ENCODE assay signal across 8 mouse cellular contexts in genomic region chr10:17330904-17331606, GRCm38 (mm10).
DNase-seq lines count a peak whose midpoint lies in the region; ATAC-seq lines count a peak whose summit lies in the region.

No protein-coding gene starts in this region.

- WGBS in embryonic facial prominence, embryonic 12.5 days, result 7% methylated on average over 6 of the region's 6 CpGs
- WGBS in limb, embryonic 12.5 days, result 13% methylated on average over 6 of the region's 6 CpGs
- WGBS in stomach, embryonic 14.5 days, result 12% methylated on average over 6 of the region's 6 CpGs

- H3K4me1 ChIP-seq in embryonic facial prominence, embryonic 12.5 days, result peaks cover 35% of the 10 kb centered on the region
- H3K4me1 ChIP-seq in limb, embryonic 12.5 days (replicated peaks), result peaks cover 34% of the 10 kb centered on the region
- H3K4me1 ChIP-seq in stomach, embryonic 14.5 days (ENCODE audit: control insufficient read depth, insufficient read depth, low read length), result peaks cover 9% of the 10 kb centered on the region; the same call in 1 of the 2 replicates

- peak overlapping the region; percentile 54 for H3K4me2 ChIP-seq in embryonic facial prominence, embryonic 12.5 days (replicated peaks)
- H3K4me2 ChIP-seq in limb, embryonic 12.5 days, result peak overlapping the region; percentile 58
- peak overlapping the region; percentile 51 for H3K4me2 ChIP-seq in stomach, embryonic 14.5 days (replicated peaks; ENCODE audit: low read depth, low read length)

- no peaks in the 10 kb centered on the region for H3K9me3 ChIP-seq in embryonic facial prominence, embryonic 12.5 days
- H3K9me3 ChIP-seq in limb, embryonic 12.5 days, result no peaks in the 10 kb centered on the region
- H3K9me3 ChIP-seq in stomach, embryonic 14.5 days (ENCODE audit: control insufficient read depth, low read depth, low read length), result no peaks in the 10 kb centered on the region

- H3K36me3 ChIP-seq in embryonic facial prominence, embryonic 12.5 days, result no peaks in the 10 kb centered on the region
- no peaks in the 10 kb centered on the region for H3K36me3 ChIP-seq in limb, embryonic 12.5 days
- H3K36me3 ChIP-seq in stomach, embryonic 14.5 days (ENCODE audit: control insufficient read depth, insufficient read depth, low read length), result no peaks in the 10 kb centered on the region

- intact Hi-C loops in heart, postnatal 14 days (cut with DNase I), result no loop called here

- peak; percentile 73 for ATAC-seq in embryonic facial prominence, embryonic 12.5 days (ENCODE audit: insufficient number of reproducible peaks, insufficient read depth, low FRiP score, low TSS enrichment)
- ATAC-seq in limb, embryonic 12.5 days (ENCODE audit: insufficient number of reproducible peaks, insufficient read depth, low FRiP score, low TSS enrichment, low read depth), result no peak
- ATAC-seq in stomach, embryonic 14.5 days (ENCODE audit: insufficient number of reproducible peaks, insufficient read depth, low FRiP score, low read depth), result no peak

- DNase-seq in heart, adult 11 months, result peak; percentile 40
- DNase-seq in heart, postnatal 14 days, result no peak
- peak; percentile 46 for DNase-seq in Muller cell, postnatal 12 days (ENCODE audit: inconsistent ontology term)
- DNase-seq in spleen, postnatal 14 days (ENCODE audit: low spot score in 2 of 2), result no peak
- DNase-seq in layer of hippocampus, adult 9-10 months (ENCODE audit: low spot score), result no peak

- H3K27me3 ChIP-seq in embryonic facial prominence, embryonic 12.5 days, result no peaks in the 10 kb centered on the region
- no peaks in the 10 kb centered on the region for H3K27me3 ChIP-seq in limb, embryonic 12.5 days
- H3K27me3 ChIP-seq in stomach, embryonic 14.5 days (ENCODE audit: control insufficient read depth, insufficient read depth, low read length), result no peaks in the 10 kb centered on the region

- H3K4me3 ChIP-seq in embryonic facial prominence, embryonic 12.5 days, result peak overlapping the region; percentile 29
- peak overlapping the region; percentile 32 for H3K4me3 ChIP-seq in limb, embryonic 12.5 days (replicated peaks)
- H3K4me3 ChIP-seq in stomach, embryonic 14.5 days (ENCODE audit: low read depth, low read length), result peak overlapping the region; percentile 21

- H3K27ac ChIP-seq in embryonic facial prominence, embryonic 12.5 days, result peak overlapping the region; percentile 26; the same call in 1 of the 2 replicates
- H3K27ac ChIP-seq in limb, embryonic 12.5 days, result peak overlapping the region; percentile 41; the same call in 1 of the 2 replicates
- H3K27ac ChIP-seq in stomach, embryonic 14.5 days (ENCODE audit: low read length), result no peak overlapping the region

- H3K9ac ChIP-seq in embryonic facial prominence, embryonic 12.5 days, result no peak overlapping the region
- H3K9ac ChIP-seq in limb, embryonic 12.5 days (replicated peaks), result peak overlapping the region; percentile 44; the same call in 1 of the 2 replicates
- H3K9ac ChIP-seq in stomach, embryonic 14.5 days (replicated peaks; ENCODE audit: low read depth, low read length), result no peak overlapping the region

Comparison
In these comparisons a context has a peak if more than half of its experiments do, and no peak if none do; other contexts are left out.
1. DNase-seq: peak in heart, adult 11 months (single experiment) and Muller cell, postnatal 12 days (single experiment); none in heart, postnatal 14 days (0 of 2), spleen, postnatal 14 days (0 of 2) and layer of hippocampus, adult 9-10 months (single experiment).
2. Peak in every context shown above with its lines, with median percentiles within 50 percentile points of each other: H3K4me2 ChIP-seq and H3K4me3 ChIP-seq.